Mouse (Mus musculus): ENCODE measurements at regions not wholly inside any gene's neighbourhood (a gene's known extent, or its start where the extent isn't known, plus 50 kb on each side); places are given as distances from the start of the nearest gene placed in this dataset.

DNA sequence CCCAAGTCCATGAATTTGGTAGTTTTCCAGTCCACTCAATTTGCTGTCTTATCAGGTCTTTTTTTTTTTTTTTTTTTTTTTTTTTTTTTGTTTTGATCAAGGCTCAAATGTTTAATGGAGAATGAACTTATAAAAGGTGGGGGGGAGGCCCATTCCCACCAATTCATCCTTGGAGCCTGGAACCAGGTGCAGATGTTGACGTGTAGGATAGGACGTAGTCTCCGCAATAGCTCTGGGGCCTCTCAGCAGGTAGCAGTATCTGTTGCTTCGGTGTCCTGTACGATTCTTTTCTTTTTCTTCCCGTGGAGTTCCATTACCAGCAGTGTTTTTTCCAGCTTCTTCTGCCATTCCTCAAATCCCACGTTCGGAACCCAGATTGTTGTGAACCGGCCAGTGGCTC, 1296.3 kb upstream of the Ppp6c start:
- H3K27ac ChIP-seq, result no peak overlapping the region
- 91% methylated on average over 9 of the region's 9 CpGs for WGBS
- no peaks in the 10 kb centered on the region for H3K27me3 ChIP-seq

DNA sequence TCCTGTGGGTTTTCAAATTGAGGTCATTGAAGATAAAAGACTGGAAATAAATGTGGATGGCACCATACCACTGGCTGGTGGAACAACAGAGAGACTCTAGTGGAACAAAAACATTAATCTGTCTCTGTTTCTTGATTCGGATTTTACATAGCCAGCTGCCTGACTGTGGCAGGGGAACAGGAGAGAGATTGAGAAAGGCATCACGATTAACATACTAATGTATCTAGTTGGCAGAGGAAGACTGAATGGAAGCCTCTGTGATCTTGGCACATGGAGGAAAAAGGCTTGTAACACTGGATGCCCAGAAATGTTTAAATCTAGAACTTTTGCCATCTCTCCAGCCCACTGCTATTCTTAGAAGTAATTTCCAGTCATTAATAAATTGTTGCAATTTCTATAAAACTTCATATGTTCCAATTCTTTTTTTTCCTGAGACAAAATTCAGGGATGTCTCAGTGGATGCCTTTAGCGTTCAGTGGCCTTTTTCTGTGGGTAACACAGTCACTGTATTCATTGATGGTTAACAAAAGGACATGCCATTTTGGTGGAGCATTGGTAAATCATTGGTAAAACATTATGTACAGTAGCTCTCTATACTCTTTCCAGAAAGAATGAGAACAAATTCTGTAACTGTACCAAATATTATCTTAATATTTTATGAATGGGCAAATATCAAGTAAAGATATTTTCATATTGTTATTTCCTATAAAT, 1284.5 kb upstream of the Ppp6c start:
- no peak overlapping the region for H3K27ac ChIP-seq
- no peak overlapping the region for H3K4me2 ChIP-seq
- no peak overlapping the region for H3K4me3 ChIP-seq (replicated peaks)
- ATAC-seq (ENCODE audit: low FRiP score), result no peak
- H3K4me1 ChIP-seq, result no peaks in the 10 kb centered on the region
- no peaks in the 10 kb centered on the region for H3K9me3 ChIP-seq
- 66% methylated on average over 3 of the region's 3 CpGs for WGBS
- H3K9ac ChIP-seq, result no peak overlapping the region
- no peaks in the 10 kb centered on the region for H3K36me3 ChIP-seq (replicated peaks)
- H3K27me3 ChIP-seq, result no peaks in the 10 kb centered on the region

More for the DNA sequence above, 1296.3 kb upstream of the Ppp6c start:
- no peak for ATAC-seq (ENCODE audit: low FRiP score)
- H3K9ac ChIP-seq, result no peak overlapping the region
- H3K4me3 ChIP-seq (replicated peaks), result no peak overlapping the region
- H3K4me1 ChIP-seq, result no peaks in the 10 kb centered on the region
- no peaks in the 10 kb centered on the region for H3K36me3 ChIP-seq (replicated peaks)
- H3K9me3 ChIP-seq, result no peaks in the 10 kb centered on the region
- H3K4me2 ChIP-seq, result no peak overlapping the region

DNA sequence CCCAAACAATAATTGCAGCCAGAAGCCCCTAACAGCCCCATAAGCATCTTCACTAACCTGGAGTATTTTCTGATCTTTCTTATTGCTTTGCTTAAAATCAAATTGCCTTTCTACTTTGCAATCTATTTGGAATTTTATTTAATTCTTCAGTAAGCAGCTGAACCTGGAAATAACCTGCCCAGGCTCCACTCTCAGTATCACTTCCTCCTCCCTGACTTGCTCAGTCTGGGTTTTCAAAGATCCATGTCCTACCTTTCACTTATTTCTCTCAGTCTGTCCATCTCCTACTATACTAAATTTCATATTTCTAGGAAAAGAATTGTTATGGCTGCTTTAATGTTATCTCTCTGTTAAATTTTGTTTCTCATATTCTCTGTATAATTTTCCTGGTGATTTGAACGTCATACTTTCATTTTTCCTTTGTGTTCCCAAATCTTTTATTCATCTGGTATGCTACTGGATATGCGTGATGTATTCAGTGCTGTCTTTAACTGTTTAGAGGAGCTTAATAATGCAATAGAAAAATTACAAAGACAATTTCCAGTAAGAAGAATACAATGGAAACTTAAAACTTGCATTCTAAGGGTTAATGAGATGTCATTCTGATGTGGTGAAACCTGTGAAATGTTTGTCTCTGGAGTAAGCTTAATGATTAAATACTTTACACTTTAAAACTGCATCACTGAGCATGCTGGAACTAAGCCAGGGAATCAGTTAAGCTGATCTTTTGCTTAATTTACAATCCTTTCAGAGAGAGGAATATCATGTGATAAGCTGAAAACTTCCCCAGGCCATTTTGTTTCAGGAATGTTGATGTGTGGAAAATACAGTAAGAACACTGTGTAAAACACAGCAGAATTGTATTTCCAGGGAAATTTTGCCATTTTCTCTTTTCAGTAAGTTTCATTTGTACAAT, 1252.8 kb upstream of the Ppp6c start:
- H3K27me3 ChIP-seq, result no peaks in the 10 kb centered on the region
- no peaks in the 10 kb centered on the region for H3K9me3 ChIP-seq
- no peak overlapping the region for H3K4me3 ChIP-seq (replicated peaks)
- H3K36me3 ChIP-seq (replicated peaks), result no peaks in the 10 kb centered on the region
- peak; percentile 55; the same call in 1 of the 2 replicates for ATAC-seq (ENCODE audit: low FRiP score)
- 33% methylated on average over 2 of the region's 2 CpGs for WGBS
- no peaks in the 10 kb centered on the region; the same call in 1 of the 2 replicates for H3K4me1 ChIP-seq
- no peak overlapping the region for H3K9ac ChIP-seq
- H3K4me2 ChIP-seq, result no peak overlapping the region
- H3K27ac ChIP-seq, result no peak overlapping the region

DNA sequence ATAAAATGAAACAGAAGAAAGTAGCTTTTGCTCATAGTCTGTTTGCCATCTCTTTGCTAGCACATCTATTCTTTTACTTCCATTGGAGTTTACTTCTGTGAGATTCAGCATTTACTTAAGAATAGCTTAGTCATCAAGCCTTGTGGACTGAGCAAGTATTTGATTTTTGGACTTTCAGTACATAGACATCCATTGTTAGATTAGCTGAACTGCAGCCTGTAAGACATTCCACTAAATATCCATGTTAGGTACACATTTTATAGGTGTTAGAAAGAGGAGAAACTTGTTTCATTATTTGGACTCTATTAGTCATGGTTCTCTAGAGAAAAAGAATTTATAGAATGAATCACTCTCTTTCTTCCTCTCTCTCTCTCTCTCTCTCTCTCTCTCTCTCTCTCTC, 1251.2 kb upstream of the Ppp6c start:
- Histone ChIP-seq H3K27ac (no peak overlapping the region), H3K27me3 (no peaks in the 10 kb centered on the region)
- ATAC-seq (ENCODE audit: low FRiP score), result no peak

DNA sequence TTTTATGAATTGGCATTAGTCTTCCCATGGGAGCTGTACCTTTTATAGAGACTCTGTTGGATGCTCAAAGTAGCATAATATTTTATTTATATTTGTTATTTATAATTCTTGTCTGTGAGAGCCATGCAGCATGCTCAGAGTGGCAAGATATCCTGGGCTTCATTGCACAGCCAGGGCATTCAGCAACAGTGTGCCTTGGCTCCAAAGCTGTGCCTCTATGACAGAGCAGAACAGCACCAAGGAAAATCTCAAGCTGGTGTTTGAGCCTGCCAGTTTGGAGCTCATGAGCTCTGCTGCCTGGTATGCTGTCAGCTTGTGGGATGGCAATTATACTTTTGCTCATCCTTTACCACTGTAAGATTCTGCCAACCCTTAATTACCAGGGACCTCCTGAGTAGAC, 1230.1 kb upstream of the Ppp6c start:
- Histone ChIP-seq H3K9ac (no peak overlapping the region), H3K9me3 (no peaks in the 10 kb centered on the region), H3K27me3 (no peaks in the 10 kb centered on the region), H3K4me2 (no peak overlapping the region), H3K4me3 (replicated peaks) (no peak overlapping the region), H3K4me1 (no peaks in the 10 kb centered on the region), H3K36me3 (replicated peaks) (no peaks in the 10 kb centered on the region), H3K27ac (no peak overlapping the region)
- 0 out of 2 replicates have a peak, but pooled peaks have one; percentile 6 for ATAC-seq (ENCODE audit: low FRiP score)

More for the DNA sequence above, 1251.2 kb upstream of the Ppp6c start:
- Histone ChIP-seq H3K36me3 (replicated peaks) (no peaks in the 10 kb centered on the region), H3K4me3 (replicated peaks) (no peak overlapping the region), H3K9ac (no peak overlapping the region), H3K9me3 (no peaks in the 10 kb centered on the region), H3K4me1 (no peaks in the 10 kb centered on the region; the same call in 1 of the 2 replicates), H3K4me2 (no peak overlapping the region)

DNA sequence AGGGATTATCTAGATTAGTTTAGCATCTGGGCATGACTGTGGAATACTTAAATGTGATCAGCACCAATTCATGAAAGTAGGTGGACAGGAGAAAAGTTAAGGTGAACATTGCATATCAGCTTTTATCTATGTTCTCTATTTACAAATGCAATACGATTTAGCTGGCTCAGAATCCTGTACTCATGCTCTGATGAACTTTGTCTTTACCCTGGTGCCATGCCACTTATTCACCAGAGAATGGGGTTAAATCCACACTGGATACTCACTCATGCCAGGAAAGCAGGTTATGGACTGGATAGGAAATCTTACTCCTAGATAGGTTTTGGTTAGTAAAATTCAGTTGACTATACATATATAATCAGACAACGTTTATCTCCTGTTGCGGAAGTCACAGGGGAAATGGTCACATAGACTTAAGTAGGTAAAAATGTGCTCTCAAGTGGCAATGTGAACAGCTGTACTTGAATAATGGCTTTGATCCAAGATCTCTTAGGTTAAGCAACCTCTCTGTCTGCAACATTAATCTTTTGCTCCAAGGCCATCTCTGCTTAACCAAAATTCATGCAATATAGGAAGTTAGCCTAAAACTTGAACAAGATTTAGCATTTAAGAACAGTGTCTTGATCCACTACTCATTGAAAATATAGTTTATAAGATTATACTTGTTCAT, 1206.7 kb upstream of the Ppp6c start:
- Histone ChIP-seq H3K4me2 (no peak overlapping the region), H3K27me3 (no peaks in the 10 kb centered on the region), H3K9me3 (no peaks in the 10 kb centered on the region), H3K4me3 (replicated peaks) (no peak overlapping the region), H3K9ac (no peak overlapping the region), H3K27ac (no peak overlapping the region), H3K4me1 (no peaks in the 10 kb centered on the region), H3K36me3 (replicated peaks) (no peaks in the 10 kb centered on the region)
- WGBS, result 96% methylated on average over 3 of the region's 3 CpGs
- ATAC-seq (ENCODE audit: low FRiP score), result no peak

DNA sequence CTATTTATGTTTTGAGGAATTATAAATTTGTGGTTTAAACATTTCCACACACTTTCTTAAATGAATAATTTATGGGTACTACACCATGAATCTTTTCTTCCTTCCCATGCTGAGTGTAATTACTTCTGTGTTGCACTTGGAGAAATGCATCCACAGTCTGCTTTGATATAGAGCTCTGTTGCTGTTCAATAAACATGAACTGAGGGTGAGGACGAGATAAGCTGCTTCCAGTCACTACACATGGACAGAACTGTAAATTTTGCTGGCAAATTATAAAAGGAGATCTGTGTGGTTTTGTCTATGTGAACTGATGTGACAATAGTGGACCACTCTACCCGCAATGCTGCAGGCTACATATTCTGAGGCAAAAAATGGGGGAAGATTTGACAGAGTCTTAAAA, 1205.1 kb upstream of the Ppp6c start:
- Histone ChIP-seq H3K9ac (no peak overlapping the region), H3K4me2 (no peak overlapping the region), H3K4me3 (replicated peaks) (no peak overlapping the region), H3K27ac (no peak overlapping the region), H3K27me3 (no peaks in the 10 kb centered on the region), H3K36me3 (replicated peaks) (no peaks in the 10 kb centered on the region), H3K4me1 (no peaks in the 10 kb centered on the region), H3K9me3 (no peaks in the 10 kb centered on the region)
- 63% methylated on average over 2 of the region's 2 CpGs for WGBS
- ATAC-seq (ENCODE audit: low FRiP score), result no peak

DNA sequence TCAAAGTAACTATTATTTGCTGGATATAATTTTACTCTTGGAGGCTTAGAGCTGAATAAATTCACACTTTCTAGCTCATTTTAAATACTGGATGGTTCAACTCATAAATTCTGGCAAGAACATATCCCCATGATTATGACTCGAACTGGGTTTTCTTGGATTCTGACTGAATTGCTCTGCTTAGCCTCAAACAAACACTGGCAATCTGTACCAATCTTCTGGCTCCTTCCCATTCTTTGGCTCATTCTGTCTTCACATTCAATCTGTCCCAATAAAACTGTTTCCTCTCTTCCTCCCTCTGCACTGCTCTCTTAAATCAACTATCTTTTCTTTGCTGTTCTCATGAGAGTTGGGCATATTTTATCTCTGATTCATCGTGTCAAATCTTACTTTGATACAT, 1176.2 kb upstream of the Ppp6c start:
- no peaks in the 10 kb centered on the region for H3K36me3 ChIP-seq (replicated peaks)
- WGBS, result 87% methylated on average over 2 of the region's 2 CpGs
- no peak overlapping the region for H3K27ac ChIP-seq
- no peak overlapping the region for H3K4me2 ChIP-seq
- H3K4me3 ChIP-seq (replicated peaks), result no peak overlapping the region
- no peaks in the 10 kb centered on the region for H3K4me1 ChIP-seq
- no peak overlapping the region for H3K9ac ChIP-seq
- H3K27me3 ChIP-seq, result no peaks in the 10 kb centered on the region
- ATAC-seq (ENCODE audit: low FRiP score), result no peak
- H3K9me3 ChIP-seq, result 0 out of 2 replicates have a peak, but pooled peaks cover 3% of the 10 kb centered on the region
